9 mouse cellular contexts compared by ENCODE assay signal in genomic region chrX:157612894-157613293, GRCm38 (mm10). TPM values are rescaled to one million over a fixed set of nuclear protein-coding genes. Genes with fewer than 3 reads are reported as not detected.
DNase-seq lines count a peak whose midpoint lies in the region; ATAC-seq and TF ChIP-seq lines count a peak whose summit lies in the region.
"Had no signal": no experiment of that assay in that cellular context is flagged by ENCODE, and none has a peak within 500 bp of the region (broad histone marks: within the 10 kb centered on the region; RNA-seq: fewer than 3 reads in every experiment).

No protein-coding gene starts in this region.

- no peak for TF ChIP-seq CTCF in layer of hippocampus, adult 2 months (conservative IDR thresholded peaks at IDR 0.05)

- no peaks in the 10 kb centered on the region for H3K27me3 ChIP-seq in forebrain, embryonic 16.5 days (replicated peaks; ENCODE audit: control insufficient read depth, insufficient read depth, low read length)
- H3K27me3 ChIP-seq in stomach, embryonic 14.5 days (ENCODE audit: control insufficient read depth, insufficient read depth, low read length) = no peaks in the 10 kb centered on the region

- H3K4me3 ChIP-seq in layer of hippocampus, adult 2 months = peak overlapping the region; percentile 33
- no peak overlapping the region for H3K4me3 ChIP-seq in forebrain, embryonic 16.5 days (replicated peaks; ENCODE audit: low read length)
- H3K4me3 ChIP-seq in stomach, embryonic 14.5 days (ENCODE audit: low read depth, low read length) = no peak overlapping the region

- peak in 1 of 2 experiments; percentile 22 for DNase-seq in layer of hippocampus, adult 2 months (ENCODE audit: low spot score in 2 of 2)
- no peak for DNase-seq in layer of hippocampus, postnatal 25 days (ENCODE audit: extremely low spot score in 1 of 2, low spot score in 1 of 2)
- DNase-seq in brain, adult 2 months (ENCODE audit: low read depth, low spot score) = peak; percentile 34
- DNase-seq in liver = peak; percentile 5
- DNase-seq in gastrocnemius, adult 8-10 months (ENCODE audit: low spot score in 2 of 2) = no peak
- DNase-seq in urinary bladder, postnatal 14 days (ENCODE audit: low spot score) = no peak

- no peaks in the 10 kb centered on the region for H3K4me1 ChIP-seq in forebrain, embryonic 16.5 days (replicated peaks; ENCODE audit: control insufficient read depth, insufficient read depth, low read length)
- H3K4me1 ChIP-seq in stomach, embryonic 14.5 days (ENCODE audit: control insufficient read depth, insufficient read depth, low read length) = 0 out of 2 replicates have a peak, but pooled peaks cover 2% of the 10 kb centered on the region

- H3K36me3 ChIP-seq in forebrain, embryonic 16.5 days (ENCODE audit: control insufficient read depth, insufficient read depth) = no peaks in the 10 kb centered on the region
- no peaks in the 10 kb centered on the region for H3K36me3 ChIP-seq in stomach, embryonic 14.5 days (ENCODE audit: control insufficient read depth, insufficient read depth, low read length)

- peak overlapping the region; percentile 39 for H3K4me2 ChIP-seq in forebrain, embryonic 16.5 days (ENCODE audit: low read length)
- peak overlapping the region; percentile 35 for H3K4me2 ChIP-seq in stomach, embryonic 14.5 days (replicated peaks; ENCODE audit: low read depth, low read length)

- H3K9me3 ChIP-seq in forebrain, embryonic 16.5 days (ENCODE audit: control insufficient read depth, low read length) = no peaks in the 10 kb centered on the region
- H3K9me3 ChIP-seq in stomach, embryonic 14.5 days (ENCODE audit: control insufficient read depth, low read depth, low read length) = no peaks in the 10 kb centered on the region

- no peak overlapping the region; the same call in 1 of the 2 replicates for H3K9ac ChIP-seq in forebrain, embryonic 16.5 days (replicated peaks; ENCODE audit: low read depth, low read length)
- no peak overlapping the region for H3K9ac ChIP-seq in stomach, embryonic 14.5 days (replicated peaks; ENCODE audit: low read depth, low read length)

- no peak for ATAC-seq in forebrain, embryonic 16.5 days
- ATAC-seq in stomach, embryonic 14.5 days (ENCODE audit: insufficient number of reproducible peaks, insufficient read depth, low FRiP score, low read depth) = 0 out of 2 replicates have a peak, but pooled peaks have one; percentile 42

- H3K27ac ChIP-seq in layer of hippocampus, adult 2 months = no peak overlapping the region
- H3K27ac ChIP-seq in forebrain, embryonic 16.5 days (ENCODE audit: low read length) = no peak overlapping the region
- no peak overlapping the region for H3K27ac ChIP-seq in stomach, embryonic 14.5 days (ENCODE audit: low read length)

- WGBS in forebrain, embryonic 16.5 days = 37% methylated on average over 29 of the region's 32 CpGs
- WGBS in stomach, embryonic 14.5 days = 31% methylated on average over 31 of the region's 32 CpGs

RNA-seq across cellular contexts. Expression of gene Mbtps2, which starts 14.4 kb away (rescaled TPM):
- 10 to 100 TPM; 34.0 to 34.1 TPM for total RNA-seq in layer of hippocampus, adult 2 months (2021)
- 10 to 100 TPM; 27.2 to 32.2 TPM for total RNA-seq in layer of hippocampus, postnatal 25 days (2021)
- polyA plus RNA-seq in forebrain, embryonic 16.5 days (2015; fragmentation: Nextera tagmentation; extraction: Ambion mirVana) = 34.2 and 36.2 TPM in 2 replicates
- 23.5 and 24.3 TPM in 2 replicates for polyA plus RNA-seq in stomach, embryonic 14.5 days (2014; fragmentation: Nextera tagmentation; extraction: Ambion mirVana)
- 10 to 100 TPM; 14.9 to 19.7 (median 17.4) TPM for total RNA-seq in gastrocnemius, adult 8-10 months (2022)

RNA-seq across cellular contexts. Expression of gene Yy2, which starts 44.1 kb away (rescaled TPM):
- total RNA-seq in layer of hippocampus, adult 2 months (2021) = under 1 TPM in 1 of 2 experiments, not detected in 1; 0.93 TPM
- total RNA-seq in layer of hippocampus, postnatal 25 days (2021) = 1 to 10 TPM in 1 of 2 experiments, not detected in 1; 1.2 TPM
- polyA plus RNA-seq in forebrain, embryonic 16.5 days (2015; fragmentation: Nextera tagmentation; extraction: Ambion mirVana) = 3.1 and 3.7 TPM in 2 replicates
- polyA plus RNA-seq in stomach, embryonic 14.5 days (2014; fragmentation: Nextera tagmentation; extraction: Ambion mirVana) = 5.4 and 6.5 TPM in 2 replicates
- total RNA-seq in gastrocnemius, adult 8-10 months (2022) = 1 to 10 TPM in 3 of 4 experiments, under 1 TPM in 1; 0.16 to 2.1 (median 1.7) TPM
- polyA plus RNA-seq: spleen, adult 2 months had no signal

Comparison
In these comparisons a context has a peak if more than half of its experiments do, and no peak if none do; other contexts are left out.
1. DNase-seq: peak in brain, adult 2 months (single experiment) and liver (single experiment); none in layer of hippocampus, postnatal 25 days (0 of 2), gastrocnemius, adult 8-10 months (0 of 2) and urinary bladder, postnatal 14 days (single experiment).